Mouse (Mus musculus) cortical plate, adult 2 months (tissue): Measurements from ENCODE around the gene Ebf1.

Experiments
- CTCF ChIP-seq: fragments of 200-500 bp; IDR thresholded peaks from 2 replicates; pipeline ENCODE4 v1.5.1; 2011; ENCODE audit warnings: mild to moderate bottlenecking, control low read depth, low read length; ENCODE audit not compliant: insufficient read depth; ENCODE audit errors: extremely low read depth
- POLR2A ChIP-seq: fragments of 200-500 bp; IDR thresholded peaks from 2 replicates; pipeline ENCODE4 v1.6.1; 2011; ENCODE audit warnings: mild to moderate bottlenecking, low read length, control low read depth; ENCODE audit not compliant: insufficient read depth; ENCODE audit errors: extremely low read depth

DNA sequence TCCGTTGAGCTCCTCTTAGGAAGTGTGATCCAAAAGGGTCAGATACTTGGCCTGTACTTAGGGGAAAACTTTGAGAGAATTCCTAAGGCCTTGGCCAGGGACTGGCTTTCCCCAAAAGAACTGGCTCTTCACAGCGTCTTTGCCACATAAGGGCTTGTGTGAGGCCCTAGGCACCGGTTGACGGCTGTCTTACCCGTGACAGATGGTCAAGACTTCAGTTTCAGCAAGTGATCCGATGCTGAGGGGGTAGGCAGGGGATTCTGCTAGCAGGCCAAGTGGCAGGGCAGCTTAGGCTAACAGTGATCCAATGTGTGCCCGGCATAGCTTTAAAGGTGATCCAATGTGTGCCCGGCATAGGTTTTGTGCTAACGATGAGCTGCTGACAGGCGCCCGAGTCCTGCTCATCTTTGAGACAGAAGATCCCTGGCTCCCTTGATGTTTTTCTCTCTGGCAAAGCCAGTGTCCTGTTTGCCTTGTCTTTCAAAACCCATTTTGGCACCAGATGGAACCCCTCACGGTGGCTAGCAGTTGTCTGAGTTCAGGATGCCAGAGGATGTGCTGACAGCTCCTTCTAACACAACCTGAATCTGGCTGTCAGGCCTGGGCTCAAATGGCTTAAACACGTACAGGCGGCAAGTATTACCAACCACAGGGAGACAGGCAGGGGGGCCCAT is 249.5 kb downstream of the Ebf1 start:
- TF ChIP-seq CTCF (no peak), POLR2A (no peak)
